Mouse (Mus musculus) thymus, postnatal 25 days (tissue): ENCODE results near the gene Map6d1.
A peak's percentile ranks its signal among the peaks of the same experiment; 100 is the strongest.

Experiments used
- DNase-seq: peaks from one replicate; pipeline ENCODE4 v3.0.0; 2022

Map6d1 gene

GRCm38 (mm10) chr16:20240468-20241414, at the start of gene Map6d1:
Gene Map6d1 (minus strand): TSS chr16:20241358.
- DNase-seq, result peak; percentile 18

- no peak for DNase-seq
Observed at GRCm38 (mm10) chr16:20280238-20280637, 39.1 kb upstream of the Map6d1 start.

GRCm38 (mm10) chr16:20279395-20279794, 38.2 kb upstream of the Map6d1 start:
- no peak for DNase-seq

GRCm38 (mm10) chr16:20272994-20273393, 31.8 kb upstream of the Map6d1 start:
- no peak for DNase-seq

GRCm38 (mm10) chr16:20271339-20271738, 30.2 kb upstream of the Map6d1 start:
- DNase-seq, result no peak

GRCm38 (mm10) chr16:20265089-20265488, 23.9 kb upstream of the Map6d1 start:
- no peak for DNase-seq

GRCm38 (mm10) chr16:20257926-20258325, 16.8 kb upstream of the Map6d1 start:
- no peak for DNase-seq

GRCm38 (mm10) chr16:20248442-20249174, 7.5 kb upstream of the Map6d1 start:
- no peak for DNase-seq

GRCm38 (mm10) chr16:20247103-20247502, 5.9 kb upstream of the Map6d1 start:
- DNase-seq, result no peak

- no peak for DNase-seq
Observed at GRCm38 (mm10) chr16:20238646-20239045, 2.5 kb downstream of the Map6d1 start.

GRCm38 (mm10) chr16:20237426-20237825, 3.7 kb downstream of the Map6d1 start:
- DNase-seq, result no peak

- no peak for DNase-seq
Observed at GRCm38 (mm10) chr16:20234406-20234805, 6.8 kb downstream of the Map6d1 start.

- DNase-seq, result no peak
Observed at GRCm38 (mm10) chr16:20228167-20228566, 13.0 kb downstream of the Map6d1 start.

GRCm38 (mm10) chr16:20227504-20227903, 13.7 kb downstream of the Map6d1 start:
- DNase-seq, result no peak

GRCm38 (mm10) chr16:20226676-20227075, 14.5 kb downstream of the Map6d1 start:
- DNase-seq, result no peak

GRCm38 (mm10) chr16:20222726-20223125, 18.4 kb downstream of the Map6d1 start:
- DNase-seq, result no peak

- DNase-seq, result peak; percentile 47
Observed at GRCm38 (mm10) chr16:20213591-20214226, 27.4 kb downstream of the Map6d1 start.

- no peak for DNase-seq
Observed at GRCm38 (mm10) chr16:20199501-20200201, 41.5 kb downstream of the Map6d1 start.

- DNase-seq, result no peak
Observed at GRCm38 (mm10) chr16:20196962-20197361, 44.2 kb downstream of the Map6d1 start.

- DNase-seq, result peak; percentile 19
Observed at GRCm38 (mm10) chr16:20195546-20195945, 45.6 kb downstream of the Map6d1 start.

GRCm38 (mm10) chr16:20192043-20192442, 49.1 kb downstream of the Map6d1 start:
- no peak for DNase-seq

- DNase-seq, result no peak
Observed at GRCm38 (mm10) chr16:20191161-20191882, 49.8 kb downstream of the Map6d1 start.
